Mouse (Mus musculus): ENCODE measurements around the gene Fam129c.

Gene Fam129c

DNA sequence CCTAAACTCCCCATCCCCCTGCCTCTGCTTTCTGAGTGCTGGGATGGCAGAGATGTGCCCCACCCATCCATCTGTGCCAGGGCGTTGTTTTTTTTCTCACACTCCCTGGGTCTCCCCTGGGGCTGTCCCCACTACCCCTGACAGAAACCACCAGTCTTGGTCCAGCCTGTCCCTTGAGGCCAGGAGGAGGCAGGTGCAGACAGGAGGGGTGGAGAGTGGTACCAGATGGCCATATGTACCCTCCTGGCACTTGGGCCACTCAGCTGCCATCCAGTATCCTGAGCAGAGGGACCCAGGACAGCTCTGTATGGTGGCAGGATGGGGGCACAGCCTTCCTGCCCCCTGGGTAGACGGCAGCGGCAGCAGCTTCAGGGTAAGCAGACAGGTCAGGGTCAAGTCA lies at the start of gene Fam129c:
Gene Fam129c (plus strand): TSS at position 198 of the 400 bp plus-strand sequence.
- DNase-seq (ENCODE audit: low read depth, low spot score), result no peak

DNA sequence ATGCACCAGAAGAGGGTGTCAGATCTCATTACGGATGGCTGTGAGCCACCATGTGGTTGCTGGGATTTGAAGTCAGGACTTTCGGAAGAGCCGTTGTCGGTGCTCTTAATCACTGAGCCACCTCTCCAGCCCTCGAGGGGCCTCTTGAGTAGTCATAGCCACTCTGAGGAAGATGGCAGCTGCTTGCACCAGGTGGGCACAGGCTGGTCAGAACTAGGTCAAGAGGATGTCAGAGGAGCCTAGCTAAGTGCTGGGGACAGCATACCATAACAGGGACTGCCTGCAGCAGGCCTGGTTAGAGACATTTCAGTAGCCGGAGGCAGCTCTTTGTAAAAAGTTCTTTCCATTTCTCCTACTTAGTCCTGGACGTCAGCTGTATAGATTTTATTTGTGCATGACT lies 46.7 kb upstream of the Fam129c start:
- DNase-seq (ENCODE audit: low read depth, low spot score), result no peak

DNA sequence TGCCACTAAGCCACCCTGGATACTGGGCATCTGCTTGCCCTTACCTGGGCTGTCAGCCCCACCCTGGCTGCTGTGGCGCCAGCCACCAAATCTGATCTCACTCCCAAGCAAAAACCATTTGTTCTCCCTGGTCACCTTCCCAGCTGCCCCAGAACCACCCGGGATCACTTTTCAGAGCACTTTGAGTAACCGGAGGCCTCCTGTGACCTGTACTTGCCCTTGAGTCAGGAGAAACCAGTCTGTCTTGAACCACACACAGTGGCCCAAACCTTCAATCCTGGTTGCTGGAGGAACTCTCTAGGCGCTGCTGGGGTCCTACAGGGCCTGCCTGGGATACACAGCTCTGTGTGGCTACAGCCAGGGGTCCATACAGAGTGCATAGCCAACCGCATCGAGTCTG lies 44.7 kb upstream of the Fam129c start:
- DNase-seq (ENCODE audit: low read depth, low spot score), result no peak

DNA sequence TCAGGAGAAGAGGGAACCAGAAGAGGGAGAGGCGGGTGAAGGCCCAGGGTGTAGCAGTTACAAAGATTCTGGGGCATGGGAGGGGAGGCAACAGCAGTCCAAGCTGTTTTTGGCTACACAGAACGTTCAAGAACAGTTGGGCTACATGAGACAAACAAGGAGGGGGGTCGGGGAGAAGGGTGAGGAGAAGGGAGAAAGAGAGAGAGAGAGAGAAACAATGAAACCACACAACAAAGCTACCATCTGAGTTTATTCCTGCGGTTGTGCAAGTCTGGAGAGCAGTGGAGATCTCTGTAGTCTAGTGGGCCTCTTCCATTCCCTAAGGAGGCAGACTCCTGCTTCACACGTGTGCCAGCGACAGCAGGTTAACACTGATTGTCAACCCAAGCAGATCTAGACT lies 43.4 kb upstream of the Fam129c start:
- DNase-seq (ENCODE audit: low read depth, low spot score), result no peak

DNA sequence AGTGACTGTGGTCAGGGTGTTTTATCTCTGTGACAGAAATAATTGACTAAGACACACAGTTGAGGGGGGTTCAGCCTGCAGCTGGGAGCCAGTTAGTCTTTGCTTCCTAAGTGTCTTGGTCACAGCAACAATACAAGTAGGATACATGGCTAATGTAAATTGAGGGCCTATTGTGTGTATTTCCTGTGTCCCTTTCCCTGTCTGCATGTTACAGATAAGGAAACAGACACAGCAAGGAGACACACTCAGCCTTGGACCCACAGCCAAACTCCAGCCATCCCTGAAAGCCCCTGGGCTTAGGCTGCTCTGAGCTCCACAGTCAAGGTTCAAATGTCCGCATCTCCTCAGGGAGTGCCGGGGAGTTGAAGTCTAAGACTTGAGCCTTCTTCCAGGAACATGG lies 42.8 kb upstream of the Fam129c start:
- no peak for DNase-seq (ENCODE audit: low read depth, low spot score)

DNA sequence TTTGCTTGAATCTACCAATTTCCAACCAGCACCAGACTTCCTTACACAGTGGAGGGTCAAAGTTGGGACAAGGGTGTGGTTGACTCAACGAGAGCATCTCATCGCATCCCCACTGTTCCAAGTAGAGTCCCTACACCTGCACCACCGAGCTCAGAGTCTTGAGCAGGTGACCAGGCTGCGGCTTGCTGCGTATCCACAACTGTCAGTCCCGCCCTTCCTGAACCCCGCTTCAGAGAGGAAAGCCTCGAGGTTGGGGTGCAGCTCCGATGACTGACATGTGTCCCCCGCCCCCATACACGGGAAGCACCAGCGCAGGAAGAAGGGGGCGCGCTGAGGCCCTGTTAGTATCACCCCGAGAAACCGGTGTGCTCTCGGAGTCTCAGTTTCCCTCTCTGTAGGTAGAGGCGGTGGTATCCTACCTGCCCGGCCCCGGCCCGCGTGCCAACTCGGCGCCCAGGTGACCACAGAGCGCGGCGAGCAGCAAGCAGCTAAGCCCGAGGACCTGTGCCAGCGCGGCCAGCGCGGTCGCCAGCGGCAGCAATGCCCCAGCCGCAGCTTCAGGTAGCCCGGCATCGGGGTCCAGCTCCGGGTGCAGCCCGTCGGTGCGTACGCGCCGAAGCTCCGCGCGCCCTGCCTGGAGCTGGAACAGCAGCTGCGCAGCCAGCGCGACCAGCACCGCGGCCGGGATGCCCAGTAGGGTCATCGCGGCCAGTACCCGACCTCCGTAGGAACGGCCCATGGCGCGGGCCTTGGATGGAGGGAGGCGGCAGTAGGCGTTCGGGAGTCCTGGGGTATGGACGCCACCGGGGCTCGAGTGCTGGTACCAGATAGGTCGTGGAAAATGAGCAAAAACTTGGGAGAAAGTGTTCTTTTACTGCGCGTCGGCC lies 39.1 kb upstream of the Fam129c start, which contains the start of gene Tmem221:
Gene Tmem221 (minus strand): TSS at position 801 of the 887 bp plus-strand sequence.
- no peak for DNase-seq (ENCODE audit: low read depth, low spot score)

DNA sequence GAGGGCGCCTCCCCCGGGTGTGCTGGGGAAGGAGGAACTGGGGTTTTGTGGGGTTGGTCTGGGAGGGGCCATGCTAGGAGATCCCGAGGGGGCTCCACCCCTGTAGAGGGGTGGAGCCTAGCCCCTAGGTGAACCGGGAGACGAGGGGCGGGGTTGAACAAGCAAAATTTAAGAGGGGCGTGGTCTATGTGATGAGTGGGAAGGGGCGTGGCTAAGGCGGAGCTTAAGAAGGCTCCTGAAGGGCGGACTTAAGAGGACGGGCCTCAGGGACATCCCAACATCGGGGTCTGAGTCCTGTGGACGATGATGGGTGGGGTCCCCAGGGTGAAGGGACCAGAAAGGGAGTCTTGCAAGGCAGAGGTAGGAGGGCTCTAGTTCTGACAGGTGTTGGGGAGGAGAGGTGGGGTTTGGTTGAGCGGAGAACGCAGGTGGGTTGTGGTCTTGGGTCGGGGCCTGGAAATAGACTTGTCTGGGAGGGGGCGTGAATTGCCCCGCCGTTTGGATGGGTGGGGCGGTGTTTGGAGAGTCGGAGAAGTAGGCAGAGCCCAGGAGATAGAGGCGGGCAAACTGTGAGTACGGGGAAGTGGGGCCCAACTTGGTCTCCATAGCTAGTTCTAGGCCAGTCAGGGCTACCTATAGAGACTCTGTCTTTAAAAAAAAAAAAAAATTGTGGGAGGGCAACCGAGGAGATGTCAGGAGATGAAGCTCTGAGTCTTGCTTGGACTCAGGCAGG lies 38.3 kb upstream of the Fam129c start:
- no peak for DNase-seq (ENCODE audit: low read depth, low spot score)

DNA sequence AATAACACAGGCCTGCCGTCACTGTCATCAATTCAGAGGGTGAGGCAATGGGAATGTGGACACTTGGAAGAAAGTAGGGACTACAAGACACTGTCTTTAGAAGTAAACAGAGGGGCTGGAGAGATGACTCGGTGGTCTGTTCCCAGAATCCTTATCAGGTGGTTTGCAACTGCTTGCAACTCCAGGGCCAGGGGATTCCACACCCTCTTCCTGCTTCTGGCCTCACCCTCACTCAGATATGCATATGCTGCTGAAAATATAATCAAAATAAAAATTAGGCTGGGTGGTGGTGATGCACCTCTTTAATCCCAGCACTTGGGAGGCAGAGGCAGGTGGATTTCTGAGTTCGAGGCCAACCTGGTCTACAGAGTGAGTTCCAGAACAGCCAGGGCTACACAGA lies 37.4 kb upstream of the Fam129c start:
- no peak for DNase-seq (ENCODE audit: low read depth, low spot score)

DNA sequence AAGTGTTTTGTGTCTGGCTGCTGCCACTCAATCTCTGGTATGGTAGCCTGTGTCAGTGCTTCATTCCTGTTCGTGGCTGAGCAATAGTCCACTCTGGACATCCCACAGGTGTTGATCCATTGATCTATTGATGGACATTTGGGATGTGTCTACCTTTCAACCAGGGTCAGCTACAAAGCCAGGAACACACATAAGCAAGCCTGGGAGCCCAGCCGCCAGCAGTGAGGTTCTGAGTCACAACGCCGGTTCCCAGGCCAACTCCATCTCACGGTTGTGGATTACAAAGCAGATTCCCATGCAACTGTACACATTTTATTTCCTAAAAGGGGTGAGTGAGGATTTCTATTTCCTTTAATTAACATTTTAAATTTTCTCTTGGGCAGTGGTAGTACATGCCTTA lies 36.7 kb upstream of the Fam129c start:
- no peak for DNase-seq (ENCODE audit: low read depth, low spot score)

DNA sequence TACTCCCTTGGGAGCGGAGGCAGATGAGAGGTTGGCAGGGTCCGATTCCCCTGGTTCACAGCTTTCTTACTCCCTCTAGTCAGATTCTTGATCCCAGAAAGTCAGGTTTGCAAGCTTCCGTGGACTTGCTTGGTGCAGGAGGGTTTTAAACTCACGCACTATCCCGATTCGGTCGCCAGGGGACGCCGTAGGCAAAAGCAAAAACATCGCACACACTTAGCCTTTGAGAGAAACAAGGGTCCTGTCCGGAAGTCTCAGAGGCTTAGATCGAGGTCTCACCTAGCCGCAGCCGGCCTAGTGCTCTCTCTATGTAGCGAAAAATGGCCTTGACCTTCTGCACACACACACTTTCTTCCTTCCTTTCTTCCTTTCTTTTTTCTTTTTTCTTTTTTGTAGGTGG lies 36.0 kb upstream of the Fam129c start:
- DNase-seq (ENCODE audit: low read depth, low spot score), result no peak

DNA sequence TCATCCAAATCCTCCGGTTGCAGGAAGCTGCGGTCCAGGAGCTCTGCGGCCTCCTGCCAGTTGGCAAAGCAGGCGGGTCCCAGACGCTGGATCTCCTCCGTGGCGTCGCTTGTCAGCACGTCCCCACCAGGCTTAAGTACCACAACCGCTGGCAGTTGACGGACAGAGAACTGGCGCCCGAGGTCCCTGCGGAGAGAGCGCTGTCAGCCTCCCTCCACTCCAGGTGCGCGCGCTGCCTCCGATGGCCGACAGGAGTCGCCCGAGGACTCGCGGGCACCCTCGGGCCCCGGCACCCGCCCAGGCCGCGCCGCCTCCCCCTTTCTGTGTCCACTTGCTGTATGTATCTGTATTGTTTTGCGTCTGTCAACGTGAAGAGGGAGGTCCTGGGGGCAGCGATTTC lies 34.7 kb upstream of the Fam129c start:
- DNase-seq (ENCODE audit: low read depth, low spot score), result peak; percentile 60

DNA sequence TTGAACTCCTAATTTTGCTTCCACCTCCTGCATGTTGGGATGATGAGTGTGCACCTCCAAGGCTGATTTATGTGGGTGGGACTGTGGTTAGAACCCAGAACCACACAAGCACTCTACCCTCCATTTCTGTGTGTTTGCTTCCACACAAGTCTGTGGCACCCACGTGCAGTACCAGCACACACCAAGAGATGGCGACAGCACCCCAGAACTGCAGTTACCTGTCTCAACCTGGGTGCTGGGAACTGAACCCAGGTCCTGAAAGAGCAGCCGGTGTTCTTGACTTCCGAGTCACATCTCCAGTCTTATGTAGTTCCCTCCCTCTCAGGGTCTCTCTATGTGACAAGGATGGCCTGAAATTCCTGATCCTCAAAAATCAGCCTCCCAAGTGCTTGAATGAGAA lies 33.5 kb upstream of the Fam129c start:
- no peak for DNase-seq (ENCODE audit: low read depth, low spot score)

DNA sequence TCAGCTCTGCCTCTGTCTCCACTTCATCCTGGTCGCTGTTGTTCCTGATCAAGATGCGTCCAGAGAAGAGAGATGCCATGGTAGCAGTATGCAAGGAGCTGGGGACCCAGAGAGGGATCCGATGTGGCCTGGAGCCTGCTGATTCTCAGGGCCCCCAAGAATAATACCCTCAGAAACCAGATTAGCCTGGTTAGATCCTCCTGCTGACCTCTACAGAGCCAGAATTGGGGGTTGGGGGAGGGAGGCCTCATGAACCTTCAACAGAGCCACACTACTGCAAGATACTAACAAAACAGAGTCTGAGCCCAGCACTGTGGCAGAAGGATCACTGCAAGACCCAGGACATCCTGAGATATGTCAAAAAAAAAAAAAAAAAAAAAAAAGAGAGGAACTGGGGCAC lies 30.9 kb upstream of the Fam129c start, which contains the start of gene Nxnl1:
Gene Nxnl1 (minus strand): TSS at position 101 of the 400 bp plus-strand sequence.
- peak; percentile 71 for DNase-seq (ENCODE audit: low read depth, low spot score)

DNA sequence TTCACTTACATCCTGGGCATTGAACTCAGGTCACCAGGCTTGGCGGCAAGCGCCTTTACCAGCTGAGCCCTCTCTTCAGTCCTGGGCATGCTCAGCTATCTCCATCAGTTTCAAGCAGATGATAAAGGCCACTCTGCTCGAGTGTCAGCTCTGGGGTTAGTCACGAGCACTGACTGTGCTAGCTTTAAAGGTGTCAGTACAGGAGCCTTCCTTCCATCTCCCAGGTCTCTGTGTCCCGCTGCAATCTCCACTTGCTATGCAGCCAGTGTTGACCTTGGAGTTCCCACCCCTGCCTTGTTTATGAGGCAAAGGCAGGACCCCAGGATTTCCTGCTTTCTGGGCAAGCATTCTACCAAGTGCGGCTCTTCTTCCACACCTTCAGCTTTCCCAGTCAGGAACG lies 29.9 kb upstream of the Fam129c start:
- no peak for DNase-seq (ENCODE audit: low read depth, low spot score)

DNA sequence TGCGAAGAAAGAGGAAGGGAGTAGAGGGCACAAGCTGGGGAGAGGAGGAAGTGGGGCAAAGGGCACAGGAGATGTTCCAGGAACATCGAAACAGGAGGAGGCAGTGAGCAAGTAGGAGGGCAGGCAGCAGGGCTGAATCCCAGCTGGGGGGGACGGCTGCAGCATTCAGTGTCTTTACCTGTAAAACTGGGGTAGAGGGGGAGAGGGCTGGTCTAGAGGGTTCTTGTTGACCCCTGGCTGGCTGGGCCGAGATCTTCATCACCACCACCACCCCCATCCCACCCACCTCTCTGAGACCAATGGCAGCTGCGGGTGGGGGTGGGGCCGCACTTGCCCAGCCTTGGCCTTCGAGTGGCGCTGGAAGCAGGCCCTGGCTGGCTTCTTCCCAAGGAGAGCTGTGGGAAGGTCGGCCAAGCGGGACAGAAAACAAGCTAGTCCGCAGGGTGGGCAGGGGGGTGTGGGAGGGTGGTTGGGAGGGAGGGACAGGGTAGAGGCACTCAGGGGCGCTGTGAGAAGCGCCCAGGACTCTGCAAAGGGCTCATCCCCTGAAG lies 29.0 kb upstream of the Fam129c start, which contains the start of gene Slc27a1:
Gene Slc27a1 (plus strand): TSS at position 496 of the 551 bp plus-strand sequence.
- no peak for DNase-seq (ENCODE audit: low read depth, low spot score)

DNA sequence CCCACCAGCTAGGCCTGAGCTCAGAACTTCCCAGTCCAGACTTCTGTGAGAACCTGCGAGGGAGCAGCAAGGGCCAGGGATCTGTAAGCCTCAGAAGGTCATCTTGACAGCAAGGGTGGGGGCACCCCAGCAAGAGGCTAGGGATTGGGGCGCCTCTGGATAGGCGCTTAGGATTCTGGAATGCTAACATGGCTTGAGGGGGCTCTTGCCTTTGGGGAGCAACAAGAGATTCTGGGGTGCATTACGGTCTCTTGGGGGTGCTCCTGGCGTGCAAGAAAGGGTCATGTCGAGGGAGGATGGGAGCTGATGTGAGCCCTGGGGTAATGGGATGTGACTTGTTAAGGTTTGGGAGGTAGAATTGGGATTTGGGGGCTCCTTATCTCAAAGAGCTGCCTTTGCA lies 28.5 kb upstream of the Fam129c start:
- DNase-seq (ENCODE audit: low read depth, low spot score), result no peak

DNA sequence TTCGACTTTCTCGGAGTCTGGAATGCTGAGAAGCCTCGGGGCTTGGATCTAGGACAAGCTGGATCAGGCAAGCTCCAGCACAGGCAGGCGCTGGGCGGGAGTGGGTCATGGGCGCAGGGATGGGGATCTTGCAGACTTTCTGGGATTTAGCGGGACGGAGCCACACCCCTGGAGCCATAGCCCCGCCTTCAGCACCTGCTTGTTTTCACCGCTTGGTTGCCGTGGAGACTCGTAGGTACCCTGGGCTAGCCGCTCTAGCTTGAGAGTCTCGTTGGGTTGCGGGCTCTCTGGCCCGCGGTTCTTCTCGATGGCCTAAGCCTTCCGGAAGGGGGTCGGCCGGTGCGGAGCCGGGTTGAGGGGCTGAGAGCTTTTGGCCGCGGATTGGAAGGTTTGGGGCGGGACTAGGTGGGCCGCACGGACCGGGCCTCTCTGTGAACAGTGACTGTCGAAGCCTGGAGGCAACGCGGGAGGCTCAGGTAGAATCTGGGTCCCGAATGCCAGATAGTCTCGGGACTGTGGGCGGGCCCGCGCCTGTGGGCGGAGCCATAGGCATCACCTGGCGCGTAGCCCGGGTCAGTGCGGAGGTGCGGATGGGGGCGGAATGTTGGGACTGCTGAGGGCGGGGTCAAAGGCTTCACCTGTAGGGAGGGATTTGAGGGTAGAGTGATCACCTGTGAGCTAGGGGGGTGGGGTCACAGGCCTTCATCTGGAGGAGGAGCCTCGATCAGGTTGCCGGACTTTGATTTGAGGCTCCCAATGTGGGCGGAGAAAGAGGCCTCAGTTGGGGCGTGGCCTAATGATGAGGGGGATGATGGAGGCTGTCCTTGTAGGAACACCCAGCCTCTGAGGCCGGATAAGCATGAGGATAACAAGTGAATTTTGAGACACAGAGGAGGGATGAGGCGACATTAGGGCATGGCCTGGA lies 27.8 kb upstream of the Fam129c start:
- DNase-seq (ENCODE audit: low read depth, low spot score), result peak; percentile 93

DNA sequence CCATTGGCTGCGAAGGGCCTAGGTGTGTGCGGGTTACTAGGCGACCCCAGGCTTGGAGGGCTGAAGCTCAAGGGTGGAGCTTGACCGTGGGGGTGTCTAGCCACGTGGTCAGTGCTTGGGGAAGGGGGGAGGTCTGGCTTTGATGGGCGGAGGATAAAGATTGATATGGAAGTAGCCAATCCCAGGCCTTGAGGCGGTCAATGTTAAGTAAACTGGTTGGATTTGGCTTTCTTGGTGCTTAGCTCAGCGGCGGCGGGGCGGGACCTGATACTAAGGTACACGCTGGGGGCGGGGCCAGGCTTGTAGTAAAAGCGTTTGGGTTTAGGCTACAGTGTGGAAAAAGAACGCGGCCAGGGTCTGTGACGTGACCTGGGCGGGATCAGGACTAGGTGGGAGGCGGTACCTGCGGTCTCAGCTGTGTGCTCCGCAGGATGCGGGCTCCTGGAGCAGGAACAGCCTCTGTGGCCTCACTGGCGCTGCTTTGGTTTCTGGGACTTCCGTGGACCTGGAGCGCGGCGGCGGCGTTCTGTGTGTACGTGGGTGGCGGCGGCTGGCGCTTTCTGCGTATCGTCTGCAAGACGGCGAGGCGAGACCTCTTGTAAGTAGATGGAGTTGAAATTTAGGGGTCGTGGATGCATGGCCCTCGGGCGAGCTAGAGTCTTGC lies 27.0 kb upstream of the Fam129c start:
- peak; percentile 86 for DNase-seq (ENCODE audit: low read depth, low spot score)

DNA sequence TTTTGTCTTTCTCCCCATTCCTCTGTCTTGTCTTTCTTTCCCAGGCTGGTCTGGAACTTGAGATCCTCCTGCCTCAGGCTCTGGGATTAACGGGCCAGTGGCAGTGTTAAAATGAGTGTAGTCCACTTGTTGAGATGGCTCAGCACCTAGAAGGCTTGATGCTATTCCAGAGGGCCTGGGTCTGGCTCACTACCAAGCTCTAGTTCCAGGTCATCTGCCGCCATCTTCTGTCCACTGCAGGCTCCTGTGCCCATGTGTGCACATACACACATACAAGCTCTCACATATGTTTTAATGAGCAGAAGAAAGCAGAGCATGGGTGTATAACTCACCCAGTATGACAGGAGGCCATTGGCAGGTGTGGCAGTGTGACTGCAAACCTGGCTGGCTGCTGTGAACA lies 25.4 kb upstream of the Fam129c start:
- no peak for DNase-seq (ENCODE audit: low read depth, low spot score)

DNA sequence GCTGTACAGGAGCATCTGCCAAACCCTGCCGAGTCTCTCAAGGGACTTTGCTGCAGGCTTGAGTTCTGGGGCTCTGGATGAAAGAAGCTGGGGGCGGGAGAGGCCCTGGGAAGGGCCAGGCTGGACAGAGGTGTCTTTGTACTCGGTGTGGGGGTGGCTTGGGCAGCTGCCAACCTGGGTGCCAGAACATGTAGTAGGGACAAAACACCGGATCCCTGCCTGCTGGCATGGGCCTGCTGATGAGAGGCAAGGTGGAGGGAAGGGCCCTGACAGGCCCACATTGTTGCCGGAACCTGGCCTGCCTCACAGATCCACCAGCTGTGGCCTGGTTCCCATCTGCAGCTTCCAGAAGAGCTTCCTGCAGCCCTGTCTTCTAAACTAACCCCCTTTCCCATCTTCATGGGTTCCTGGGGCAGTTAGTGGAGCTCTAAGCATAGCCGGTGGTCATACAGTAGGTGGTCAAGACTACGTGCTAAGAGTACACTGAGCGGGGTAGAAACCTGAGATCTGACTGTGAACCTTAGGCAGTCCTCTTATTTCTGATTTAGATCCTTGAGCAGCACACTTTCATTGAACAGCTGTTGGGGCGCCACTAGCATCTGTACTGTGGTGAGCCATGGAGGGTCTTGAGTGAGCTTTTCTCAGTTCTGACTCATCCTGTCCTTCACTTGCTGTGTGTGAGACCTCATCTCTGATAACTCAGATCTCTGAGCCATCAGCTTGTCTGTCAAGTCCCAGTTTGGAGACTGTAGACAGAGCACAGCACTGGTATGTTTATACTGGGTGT lies 24.4 kb upstream of the Fam129c start:
- DNase-seq (ENCODE audit: low read depth, low spot score), result no peak
